Mouse (Mus musculus) MEL-GATA-1-ER (cell line): ENCODE data around the gene Podxl2.

Experiments
- DNase-seq: peaks from one replicate; pipeline ENCODE4 v3.0.0-alpha.2; 2012; ENCODE audit warnings: low read depth; ENCODE audit errors: extremely low read depth

Gene Podxl2

GRCm38 (mm10) chr6:88889410-88890042 lies 14.7 kb upstream of the Podxl2 start:
- no peak for DNase-seq

- no peak for DNase-seq
Measured at GRCm38 (mm10) chr6:88886417-88886967, 11.6 kb upstream of the Podxl2 start.

- no peak for DNase-seq
Measured at GRCm38 (mm10) chr6:88885644-88886416, 11.0 kb upstream of the Podxl2 start.

- no peak for DNase-seq
Measured at GRCm38 (mm10) chr6:88884690-88885089, 9.8 kb upstream of the Podxl2 start.

GRCm38 (mm10) chr6:88884195-88884594 lies 9.4 kb upstream of the Podxl2 start:
- DNase-seq = no peak

GRCm38 (mm10) chr6:88881334-88881733 lies 6.5 kb upstream of the Podxl2 start:
- DNase-seq = no peak

DNA sequence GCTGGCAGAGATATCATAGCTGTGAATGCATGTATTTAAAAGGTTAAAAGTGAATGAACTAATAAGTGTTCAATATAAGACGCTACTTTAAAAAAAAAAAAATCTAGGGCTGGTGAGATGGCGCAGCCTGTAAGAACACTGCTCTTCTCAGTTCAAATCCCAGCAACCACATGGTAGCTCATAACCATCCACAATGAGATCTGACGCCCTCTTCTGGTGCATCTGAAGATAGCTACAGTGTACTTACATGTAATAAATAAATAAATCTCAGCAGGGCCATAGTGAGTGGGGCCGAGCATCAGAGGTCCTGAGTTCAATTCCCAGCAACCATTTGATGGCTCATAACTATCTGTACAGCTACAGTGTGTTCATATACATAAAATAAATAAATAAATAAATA lies 4.6 kb upstream of the Podxl2 start:
- DNase-seq = no peak

DNA sequence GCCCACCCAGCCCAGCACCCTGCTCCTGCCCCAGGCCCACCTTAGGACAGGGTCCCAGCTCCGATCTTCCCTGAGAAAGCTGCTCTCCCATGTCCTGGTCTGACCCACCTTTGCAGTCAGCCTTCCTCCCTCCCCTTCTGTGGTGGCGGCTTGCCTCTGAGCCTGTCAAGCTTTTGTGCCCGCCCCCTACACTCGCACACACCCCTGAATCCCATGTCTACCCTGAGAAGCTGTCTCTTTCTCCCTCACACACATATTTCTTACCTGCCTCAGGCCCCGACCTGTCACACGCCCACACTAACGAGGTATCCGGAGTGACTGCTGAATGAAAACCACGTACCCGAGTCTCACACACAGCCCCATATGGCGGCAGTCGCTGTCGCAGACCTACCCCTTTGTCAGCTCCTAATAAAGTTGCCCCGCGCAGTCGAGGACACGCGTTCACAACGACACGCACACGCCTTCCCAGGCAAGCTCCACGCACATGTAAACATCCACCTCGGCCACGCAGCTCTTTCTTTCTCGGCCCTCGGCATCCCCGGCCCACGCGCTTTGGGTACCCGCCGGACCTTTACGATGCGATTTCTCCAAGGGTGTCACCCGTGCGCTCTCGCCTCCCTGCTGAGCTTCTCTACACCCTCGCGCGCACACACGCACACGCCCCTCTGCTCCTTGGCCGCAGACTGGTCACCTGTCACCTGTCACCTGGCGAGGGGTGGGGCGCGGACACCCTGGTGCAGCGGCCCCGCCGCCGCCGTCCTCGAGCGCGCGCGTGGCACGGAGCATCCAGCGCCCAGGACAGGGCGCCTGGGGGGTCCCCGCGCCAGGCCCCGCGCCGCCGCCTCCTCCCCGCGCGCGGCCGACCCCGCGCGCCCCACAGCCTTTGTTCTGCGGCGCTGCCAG lies 628 bp downstream of the Podxl2 start:
- no peak for DNase-seq

- no peak for DNase-seq
Measured at GRCm38 (mm10) chr6:88872811-88873210, 2.0 kb downstream of the Podxl2 start.

DNA sequence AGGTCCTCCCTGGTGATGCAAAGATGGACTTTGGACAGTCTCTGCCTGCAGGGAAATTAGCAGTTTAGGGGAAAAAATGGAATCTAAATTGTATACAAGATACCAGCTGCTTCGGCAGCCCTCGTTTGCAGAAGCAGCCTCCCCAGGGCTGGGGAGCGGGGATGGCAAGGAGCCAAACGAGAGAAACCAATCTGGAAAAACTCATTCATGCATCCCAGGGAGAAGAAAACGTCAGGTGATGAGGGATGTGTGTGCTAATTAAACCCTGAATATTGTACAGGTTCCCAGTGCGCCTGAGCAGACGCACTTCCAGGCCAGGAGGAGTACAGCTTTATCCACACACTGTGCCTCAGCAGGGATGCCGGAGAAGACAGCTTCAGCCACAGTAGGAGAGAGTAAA lies 3.3 kb downstream of the Podxl2 start:
- no peak for DNase-seq

- DNase-seq = no peak
Measured at GRCm38 (mm10) chr6:88870594-88870993, 4.2 kb downstream of the Podxl2 start.

GRCm38 (mm10) chr6:88869459-88869858 lies 5.4 kb downstream of the Podxl2 start:
- DNase-seq = no peak

DNA sequence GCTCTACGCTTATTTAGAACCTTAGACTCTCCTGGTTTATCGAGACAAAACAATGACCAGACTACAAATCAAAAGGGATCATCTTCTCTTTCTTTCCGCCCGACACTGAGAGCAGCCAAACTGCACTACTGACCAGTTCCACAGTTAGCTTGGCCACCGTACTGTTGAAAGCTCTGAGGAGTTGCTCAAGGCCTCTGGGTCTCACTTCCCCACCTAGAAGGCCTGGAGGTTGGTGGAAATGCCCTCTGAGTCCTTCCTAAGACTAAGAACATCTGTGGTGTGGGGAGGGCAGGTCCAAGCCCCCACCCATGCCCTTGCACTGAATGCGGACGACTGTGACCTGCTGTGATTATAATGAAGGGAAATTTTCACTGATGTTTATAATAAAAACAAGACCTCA lies 9.1 kb downstream of the Podxl2 start:
- DNase-seq = no peak

GRCm38 (mm10) chr6:88860914-88861313 lies 13.9 kb downstream of the Podxl2 start:
- DNase-seq = peak; percentile 73

- no peak for DNase-seq
Measured at GRCm38 (mm10) chr6:88858341-88858740, 16.5 kb downstream of the Podxl2 start.

GRCm38 (mm10) chr6:88857830-88858229 lies 17.0 kb downstream of the Podxl2 start:
- DNase-seq = no peak

GRCm38 (mm10) chr6:88857249-88857648 lies 17.6 kb downstream of the Podxl2 start:
- DNase-seq = no peak

DNA sequence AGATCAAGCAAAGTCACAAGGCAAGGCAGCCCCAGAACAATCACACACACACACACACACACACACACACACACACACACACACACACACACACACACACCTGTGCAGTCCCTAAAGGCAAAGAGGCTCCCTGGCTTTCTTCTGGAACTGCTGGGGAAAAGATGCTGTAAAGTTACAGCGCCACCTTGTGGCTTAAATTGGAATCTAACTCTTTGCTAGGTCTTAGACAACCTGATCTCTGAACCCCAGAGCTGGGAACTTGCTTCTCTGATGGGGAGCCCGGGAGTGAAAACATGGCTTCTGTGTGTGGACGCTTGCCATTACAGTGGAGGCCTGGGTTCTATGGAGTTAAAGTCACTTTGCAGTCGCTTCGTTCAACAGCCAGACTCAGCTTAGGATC lies 19.2 kb downstream of the Podxl2 start:
- peak; percentile 56 for DNase-seq

GRCm38 (mm10) chr6:88854509-88854908 lies 20.3 kb downstream of the Podxl2 start:
- no peak for DNase-seq

DNA sequence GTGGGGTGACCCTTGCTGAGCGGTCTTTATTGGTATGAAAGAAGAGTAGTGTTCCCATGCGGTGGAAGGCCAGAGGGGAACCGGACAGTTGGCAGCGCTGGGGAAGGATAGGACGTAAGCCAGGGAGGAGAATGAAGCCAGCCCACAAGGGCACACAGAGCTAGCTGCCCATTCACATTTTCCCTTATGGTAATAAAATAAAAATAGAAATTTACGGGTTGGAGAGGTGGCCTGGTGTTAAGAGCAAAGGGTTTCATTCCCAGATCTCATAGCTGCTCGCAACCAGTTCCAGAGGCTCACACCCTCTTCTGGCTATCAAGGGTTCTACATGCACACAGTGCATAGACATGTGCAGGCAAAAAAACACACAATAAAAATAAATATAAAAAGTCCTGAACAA lies 24.8 kb downstream of the Podxl2 start:
- no peak for DNase-seq

DNA sequence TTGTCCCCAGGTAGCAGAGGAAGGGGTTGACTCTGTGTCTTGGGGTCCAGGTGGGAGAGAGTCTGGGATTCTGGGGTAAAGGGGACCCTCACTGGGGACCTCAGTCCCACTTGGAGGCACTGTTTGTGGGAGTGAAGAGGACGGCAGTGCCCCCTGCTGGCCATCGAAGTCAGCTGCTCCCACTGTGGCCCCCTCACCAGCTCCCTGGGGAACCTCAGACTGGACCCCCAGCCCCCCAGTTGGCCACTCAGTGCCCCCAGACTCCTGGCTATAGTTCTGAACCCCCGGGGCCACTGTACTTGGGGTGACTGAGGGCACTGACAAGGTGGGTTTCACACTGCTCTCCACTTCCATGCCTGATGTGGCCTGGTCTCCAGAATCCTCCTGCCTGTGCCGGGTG lies 25.6 kb downstream of the Podxl2 start:
- DNase-seq = no peak

- DNase-seq = no peak
Measured at GRCm38 (mm10) chr6:88847571-88847970, 27.3 kb downstream of the Podxl2 start.
